Mouse (Mus musculus) heart, adult 2 months (tissue): ENCODE measurements at regions not wholly inside any gene's neighbourhood (a gene's known extent, or its start where the extent isn't known, plus 50 kb on each side); places are given as distances from the start of the nearest gene placed in this dataset.

Source experiments
- CTCF ChIP-seq: fragments of 200-600 bp; IDR thresholded peaks from 2 replicates; pipeline ENCODE4 v1.8.1; 2022; ENCODE audit warnings: antibody characterized with exemption, mild to moderate bottlenecking, moderate library complexity
- POLR2A ChIP-seq: fragments of 200-500 bp; IDR thresholded peaks from 2 replicates; pipeline ENCODE4 v1.6.1; 2011; ENCODE audit warnings: mild to moderate bottlenecking, low read depth, low read length, control low read depth; ENCODE audit not compliant: insufficient read depth

GRCm38 (mm10) chr14:58336148-58336547 lies 265.8 kb downstream of the Fgf9 start:
- no peak for TF ChIP-seq POLR2A
- TF ChIP-seq CTCF, result no peak
